Mouse (Mus musculus) midbrain, embryonic 16.5 days (tissue): ENCODE data around the gene Cul4a. TPM values are rescaled to one million over a fixed set of nuclear protein-coding genes. Genes with fewer than 3 reads are reported as not detected.

Source experiments
- ATAC-seq: fragments of 200-750 bp; cut with Nextera tagmentation; 2 replicates; pipeline ENCODE4 v1.8.0; 2017; ENCODE audit warnings: moderate TSS enrichment
- H3K27ac ChIP-seq: fragments of 300-500 bp; sonication (generic); 2 replicates; pipeline ENCODE4 v1.5.1; 2014; ENCODE audit warnings: mild to moderate bottlenecking, low read length, mixed read lengths
- H3K27me3 ChIP-seq: fragments of 300-500 bp; sonication (generic); 2 replicates; pipeline ENCODE4 v1.6.1; 2014; ENCODE audit warnings: low read depth, low read length, mixed read lengths; ENCODE audit not compliant: control insufficient read depth, insufficient read depth
- H3K36me3 ChIP-seq: fragments of 300-500 bp; sonication (generic); 2 replicates; pipeline ENCODE4 v1.6.1; 2014; ENCODE audit warnings: mild to moderate bottlenecking, low read length, moderate library complexity, mixed read lengths; ENCODE audit not compliant: control insufficient read depth, insufficient read depth
- H3K4me1 ChIP-seq: fragments of 300-500 bp; sonication (generic); 2 replicates; pipeline ENCODE4 v1.6.1; 2014; ENCODE audit warnings: mild to moderate bottlenecking, low read length, mixed read lengths; ENCODE audit not compliant: control insufficient read depth, insufficient read depth
- H3K4me2 ChIP-seq: fragments of 300-500 bp; sonication (generic); 2 replicates; pipeline ENCODE4 v1.6.1; 2014; ENCODE audit warnings: mild to moderate bottlenecking, low read length, mixed read lengths
- H3K4me3 ChIP-seq: fragments of 300-500 bp; sonication (generic); 2 replicates; pipeline ENCODE4 v1.5.1; 2014; ENCODE audit warnings: low read depth, mild to moderate bottlenecking, low read length, moderate library complexity, mixed read lengths
- H3K9ac ChIP-seq: fragments of 300-500 bp; sonication (generic); 2 replicates; pipeline ENCODE4 v1.6.1; 2014; ENCODE audit warnings: low read depth, low read length, mixed read lengths
- H3K9me3 ChIP-seq: fragments of 300-500 bp; sonication (generic); replicated peaks from 2 replicates; pipeline ENCODE4 v1.6.1; 2014; ENCODE audit warnings: mild to moderate bottlenecking, low read length, mixed read lengths; ENCODE audit not compliant: control insufficient read depth, poor library complexity, severe bottlenecking
- WGBS: fragments of 180-500 bp; shearing (Covaris S2); extraction: QIAGEN DNeasy Blood & Tissue Kit; methylation state at CpG from one replicate; pipeline ENCODE4 v1.1.7; 2014; 5-methylcytosine and 5-hydroxymethylcytosine counted together
- microRNA counts: library from miRNA; unstranded; fragments of <30 nt; microRNA quantifications from one replicate; lab custom pipeline; 2016
- microRNA-seq: library from miRNA; unstranded; fragments of <30 nt; microRNA quantifications from one replicate; pipeline ENCODE4, GENCODE M21; 2017
- polyA plus RNA-seq: library from polyadenylated mRNA; unstranded; fragments of >200 nt; fragmentation: Nextera tagmentation; extraction: Ambion mirVana; gene quantifications from 2 replicates; pipeline ENCODE4 v1.2.1, GENCODE M21; 2015

Gene Cul4a
- polyA plus RNA-seq, 1 experiment from 2014 or later, result 72.9 TPM

GRCm38 (mm10) chr8:13194818-13195217 lies 89.4 kb downstream of the Cul4a start:
- no peaks in the 10 kb centered on the region for H3K9me3 ChIP-seq
- peaks cover 9% of the 10 kb centered on the region for H3K4me1 ChIP-seq
- 0 out of 2 replicates have a peak overlapping the region, but pooled peaks have one; percentile 8 for H3K4me2 ChIP-seq
- H3K36me3 ChIP-seq, result no peaks in the 10 kb centered on the region
- peak overlapping the region; percentile 45; the same call in 1 of the 2 replicates for H3K27ac ChIP-seq
- H3K27me3 ChIP-seq, result no peaks in the 10 kb centered on the region
- 0 out of 2 replicates have a peak overlapping the region, but pooled peaks have one; percentile 35 for H3K9ac ChIP-seq
- ATAC-seq, result peak; percentile 47; the same call in 1 of the 2 replicates
- WGBS, result 5% methylated on average over 10 of the region's 10 CpGs
- H3K4me3 ChIP-seq, result no peak overlapping the region

- H3K4me1 ChIP-seq, result peaks cover 19% of the 10 kb centered on the region
- ATAC-seq, result no peak
- no peak overlapping the region for H3K9ac ChIP-seq
- H3K27ac ChIP-seq, result no peak overlapping the region
- H3K4me2 ChIP-seq, result no peak overlapping the region
- 88% methylated on average over 5 of the region's 5 CpGs for WGBS
- H3K9me3 ChIP-seq, result no peaks in the 10 kb centered on the region
- H3K36me3 ChIP-seq, result no peaks in the 10 kb centered on the region
- no peak overlapping the region for H3K4me3 ChIP-seq
- H3K27me3 ChIP-seq, result peaks cover 13% of the 10 kb centered on the region
Observed at GRCm38 (mm10) chr8:13197493-13197892, 92.1 kb downstream of the Cul4a start.

MicroRNAs encoded within 50 kb of the gene (microRNA counts, 519-probe panel; counts per million panel counts)
- 1,966 counts per million, percentile 46 among the panel's probes with 10 or more counts for microRNA mmu-miR-1968 (lab: Ali Mortazavi, UCI)

Small RNAs within 50 kb of the gene (microRNA-seq; reads per million reads assigned to microRNA genes)
- gene Mir1968, result 27.4 reads per million, percentile 41 among the genes with 10 or more reads in this experiment
- gene Mir7065, result not detected

Other genes with a start within 250 kb of the Cul4a start
- gene Mcf2l, start 231.8 kb upstream of the Cul4a start, polyA plus RNA-seq, result 185 and 190 TPM in 2 replicates
- gene F7, start 79.6 kb upstream of the Cul4a start, polyA plus RNA-seq, result 0.15 TPM in 1 of 2 replicates, not detected in the other
- 0.12 and 0.25 TPM in 2 replicates for gene F10, start 68.3 kb upstream of the Cul4a start, polyA plus RNA-seq
- 1.2 and 2.0 TPM in 2 replicates for gene Proz, start 44.7 kb upstream of the Cul4a start, polyA plus RNA-seq
- 38.6 and 42.3 TPM in 2 replicates for gene Pcid2, start 162 bp upstream of the Cul4a start, polyA plus RNA-seq
- gene Lamp1, start 53.5 kb downstream of the Cul4a start, polyA plus RNA-seq, result 263 and 294 TPM in 2 replicates
- 16.9 and 19.7 TPM in 2 replicates for gene Grtp1, start 95.0 kb downstream of the Cul4a start, polyA plus RNA-seq
- gene Adprhl1, start 148.5 kb downstream of the Cul4a start, polyA plus RNA-seq, result 0.29 TPM in 1 of 2 replicates, not detected in the other
- gene Dcun1d2, start 182.5 kb downstream of the Cul4a start, polyA plus RNA-seq, result 35.5 and 35.9 TPM in 2 replicates
- 45.1 and 54.1 TPM in 2 replicates for gene Tmco3, start 182.6 kb downstream of the Cul4a start, polyA plus RNA-seq
- 87.2 and 96.5 TPM in 2 replicates for gene Tfdp1, start 233.1 kb downstream of the Cul4a start, polyA plus RNA-seq